Mouse (Mus musculus): ENCODE results near the gene Fuz.
"Not testable (repeated sequence)": the region's sequence is repeated elsewhere in the genome, so short reads cannot be mapped to it uniquely, and the experiment has no call there.

Fuz gene

DNA sequence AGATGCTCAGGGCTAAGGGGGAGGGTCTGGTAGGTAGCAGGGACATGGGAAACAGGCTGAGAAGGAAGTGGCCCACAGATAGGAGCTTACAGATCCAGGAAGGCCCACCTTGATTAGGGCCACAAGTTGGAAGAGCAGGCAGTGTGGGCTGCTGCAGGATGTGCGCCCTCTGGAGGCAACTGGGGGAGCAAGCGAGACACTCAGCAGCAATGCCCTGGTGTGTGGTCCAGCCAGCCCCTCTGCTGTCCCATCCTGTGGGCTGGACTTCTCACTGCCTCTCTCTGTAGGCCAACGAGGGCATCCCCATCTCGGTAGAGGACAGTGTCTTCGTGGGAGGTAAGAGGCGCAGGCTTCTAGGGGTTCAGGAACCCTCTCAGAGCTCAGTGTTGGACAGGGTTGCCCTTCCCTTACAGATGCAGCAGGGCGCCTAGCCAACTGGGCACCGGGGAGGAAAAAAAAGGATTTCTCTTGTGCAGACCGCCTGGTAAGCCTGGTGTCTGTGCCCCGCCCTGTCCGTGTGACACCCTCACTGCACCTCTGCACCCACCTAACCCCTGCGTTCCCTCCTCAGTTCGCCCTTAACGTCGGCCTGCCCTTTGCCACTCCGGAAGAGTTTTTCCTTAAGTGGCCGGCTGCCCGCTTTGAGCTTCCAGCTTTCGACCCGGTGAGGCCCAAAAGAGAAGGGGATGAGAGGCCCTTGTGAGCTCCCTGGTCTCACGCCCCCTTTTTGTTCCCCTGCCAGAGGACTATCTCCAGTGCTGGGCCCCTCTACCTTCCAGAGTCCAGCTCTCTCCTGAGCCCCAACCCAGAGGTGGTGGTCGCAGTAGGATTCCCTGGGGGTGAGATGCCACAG, 35.1 kb upstream of the Fuz start:
- peak; percentile 68 for DNase-seq (ENCODE audit: inconsistent ontology term)

DNA sequence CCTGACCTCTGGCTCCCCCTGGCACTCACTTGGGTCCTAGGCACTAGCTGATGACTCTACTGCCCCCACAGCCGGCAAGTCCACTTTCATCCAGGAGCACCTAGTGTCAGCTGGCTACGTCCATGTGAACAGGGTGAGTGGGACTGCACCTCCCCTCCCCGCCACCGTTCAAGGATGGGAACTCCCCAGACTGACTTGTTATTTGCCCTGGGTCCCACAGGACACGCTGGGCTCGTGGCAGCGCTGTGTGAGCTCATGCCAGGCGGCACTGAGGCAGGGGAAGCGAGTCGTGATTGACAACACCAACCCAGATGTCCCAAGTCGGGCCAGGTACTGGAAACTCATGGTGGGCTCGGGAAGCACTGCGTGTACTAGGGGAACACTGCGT, 34.5 kb upstream of the Fuz start:
- no peak for DNase-seq (ENCODE audit: inconsistent ontology term)

DNA sequence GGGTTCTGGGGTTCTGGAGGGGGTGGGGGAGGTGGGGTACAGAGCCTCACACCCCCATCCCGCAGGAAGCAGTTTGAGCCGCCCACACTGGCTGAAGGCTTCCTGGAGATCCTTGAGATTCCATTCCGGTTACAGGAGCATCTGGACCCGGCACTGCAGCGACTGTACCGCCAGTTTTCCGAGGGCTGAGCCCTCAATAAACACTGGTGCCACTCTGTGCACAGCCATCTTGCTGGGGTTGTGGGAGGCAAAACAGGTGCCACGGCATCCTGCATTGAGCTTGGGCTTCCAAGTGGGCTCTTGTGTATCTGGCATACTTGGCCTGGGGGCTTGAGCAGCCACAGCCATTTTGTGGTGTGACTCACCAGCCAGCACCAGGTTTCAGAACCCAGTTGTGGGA, 33.4 kb upstream of the Fuz start:
- DNase-seq (ENCODE audit: inconsistent ontology term): no peak

DNA sequence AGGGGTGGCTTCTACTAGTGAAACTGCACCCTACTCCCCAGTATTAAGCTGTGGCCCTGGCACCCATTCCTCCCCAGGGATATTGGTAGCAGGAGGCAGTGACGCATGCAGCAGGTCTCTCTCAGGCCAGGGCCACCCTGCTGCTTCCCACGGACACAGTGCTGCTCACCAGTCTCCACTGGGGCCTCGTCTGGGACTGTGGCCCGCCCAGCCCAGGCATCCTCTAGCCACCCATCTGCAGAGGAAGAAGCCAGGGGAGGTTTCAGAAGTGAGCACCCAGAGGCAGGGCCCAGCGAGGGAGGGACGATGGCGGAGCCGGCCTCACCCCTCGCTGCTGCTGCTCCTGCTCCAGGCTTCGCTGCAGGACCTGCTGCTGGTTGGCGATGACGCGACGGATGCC, 32.7 kb upstream of the Fuz start:
- no peak for DNase-seq (ENCODE audit: inconsistent ontology term)

DNA sequence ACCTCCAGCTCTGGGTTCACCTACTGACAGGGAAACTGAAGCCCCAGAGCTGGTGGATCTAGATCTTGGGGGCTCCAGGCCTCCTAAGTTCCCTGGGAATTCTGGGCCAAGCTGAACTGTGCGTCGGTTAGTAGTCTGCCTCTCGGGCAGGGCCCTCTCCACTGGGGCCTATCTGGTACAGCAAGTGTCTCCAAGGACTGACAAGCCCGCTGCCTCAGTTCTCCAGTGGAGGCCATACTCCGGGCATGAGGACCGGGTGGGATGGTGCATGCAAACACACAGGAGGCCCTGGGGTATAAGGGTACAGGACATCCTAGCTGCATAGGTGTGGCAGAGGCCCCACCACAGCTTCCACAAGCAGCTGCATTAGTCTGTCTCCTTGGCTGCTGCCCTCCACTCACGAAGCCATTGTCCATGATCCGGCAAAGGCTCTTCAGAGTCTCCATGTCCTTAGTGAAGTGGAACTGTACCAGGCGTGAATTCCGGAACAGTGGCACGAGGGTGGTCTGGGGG, 31.8 kb upstream of the Fuz start:
- DNase-seq (ENCODE audit: inconsistent ontology term): no peak

DNA sequence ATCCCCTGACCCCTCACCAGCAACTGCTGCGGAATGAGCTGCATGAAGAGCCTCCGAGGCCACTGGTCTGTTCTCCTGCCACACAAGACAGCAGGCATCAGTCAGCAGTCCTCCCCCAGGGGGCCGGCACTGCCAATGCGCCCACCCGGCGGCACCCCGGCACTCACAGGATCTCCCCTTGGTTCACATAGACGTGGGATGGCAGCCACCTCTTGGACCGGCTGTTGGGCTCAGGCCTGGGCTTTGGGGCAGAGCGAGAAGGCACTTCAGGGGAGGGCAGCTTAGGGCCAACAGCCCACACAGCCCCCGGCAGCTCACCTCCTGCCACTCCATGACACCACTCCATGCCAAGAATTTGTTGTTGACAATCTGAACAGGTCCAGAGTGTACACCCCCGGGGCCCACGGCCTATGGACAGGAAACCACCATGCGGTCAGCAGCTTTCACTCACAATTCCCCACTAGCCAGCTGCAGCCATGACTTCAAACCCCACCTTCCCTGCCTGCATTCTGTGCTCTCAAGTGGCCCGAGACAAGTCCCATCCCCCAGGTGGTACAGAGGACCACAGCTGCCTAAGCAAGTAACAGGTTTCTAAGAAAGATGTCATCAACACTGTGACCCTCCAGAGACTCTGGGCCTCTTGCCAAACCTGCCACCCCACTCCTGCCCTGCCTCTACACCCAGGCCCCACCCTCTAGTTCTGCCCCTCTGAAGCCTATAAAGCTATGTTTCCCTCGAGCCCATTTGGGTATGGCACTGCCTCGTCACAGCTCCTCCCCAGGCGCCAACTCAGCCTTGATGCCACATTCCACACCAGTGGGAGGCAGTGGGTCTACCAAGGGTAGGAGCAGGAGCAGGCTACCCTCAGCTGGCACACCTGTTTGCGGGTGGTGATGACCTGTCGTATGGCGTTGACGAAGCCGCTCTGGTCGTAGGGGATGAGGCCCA, 31.0 kb upstream of the Fuz start:
- DNase-seq (ENCODE audit: inconsistent ontology term): no peak

DNA sequence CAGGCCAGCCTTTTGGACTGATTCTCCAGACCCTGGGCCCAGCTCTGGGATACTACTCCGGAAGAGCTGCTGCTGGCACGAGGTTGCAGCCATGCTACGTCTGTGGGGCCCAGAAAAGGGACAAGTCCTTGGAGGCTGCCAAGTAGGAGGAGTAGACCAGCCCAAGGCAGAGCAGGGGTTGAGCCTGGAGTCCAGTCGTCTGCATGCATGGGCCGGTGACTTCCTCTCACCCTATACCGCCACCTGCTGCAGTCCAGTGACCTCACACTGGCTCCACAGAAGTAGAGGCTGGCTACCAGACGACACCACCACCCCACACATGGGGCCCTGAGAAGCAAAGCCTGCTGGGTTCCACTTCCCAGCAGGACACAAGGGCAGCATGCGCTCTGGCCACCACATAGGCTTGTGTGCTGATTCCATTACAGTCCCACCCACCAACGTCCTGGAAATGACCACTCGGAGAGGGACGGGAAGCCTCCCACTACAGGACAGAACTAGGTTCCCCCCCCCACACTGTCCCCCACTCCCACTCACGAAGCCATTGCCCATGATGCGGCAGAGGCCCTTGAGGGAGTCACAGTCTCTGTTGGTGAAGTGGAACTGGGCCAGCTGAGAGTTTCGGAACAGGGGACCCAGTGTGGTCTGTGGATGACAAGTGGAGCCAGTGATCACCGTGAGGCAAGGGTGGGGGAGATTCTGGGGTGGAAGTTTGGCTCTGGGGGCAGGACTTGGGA, 29.4 kb upstream of the Fuz start:
- DNase-seq (ENCODE audit: inconsistent ontology term): peak; percentile 82

DNA sequence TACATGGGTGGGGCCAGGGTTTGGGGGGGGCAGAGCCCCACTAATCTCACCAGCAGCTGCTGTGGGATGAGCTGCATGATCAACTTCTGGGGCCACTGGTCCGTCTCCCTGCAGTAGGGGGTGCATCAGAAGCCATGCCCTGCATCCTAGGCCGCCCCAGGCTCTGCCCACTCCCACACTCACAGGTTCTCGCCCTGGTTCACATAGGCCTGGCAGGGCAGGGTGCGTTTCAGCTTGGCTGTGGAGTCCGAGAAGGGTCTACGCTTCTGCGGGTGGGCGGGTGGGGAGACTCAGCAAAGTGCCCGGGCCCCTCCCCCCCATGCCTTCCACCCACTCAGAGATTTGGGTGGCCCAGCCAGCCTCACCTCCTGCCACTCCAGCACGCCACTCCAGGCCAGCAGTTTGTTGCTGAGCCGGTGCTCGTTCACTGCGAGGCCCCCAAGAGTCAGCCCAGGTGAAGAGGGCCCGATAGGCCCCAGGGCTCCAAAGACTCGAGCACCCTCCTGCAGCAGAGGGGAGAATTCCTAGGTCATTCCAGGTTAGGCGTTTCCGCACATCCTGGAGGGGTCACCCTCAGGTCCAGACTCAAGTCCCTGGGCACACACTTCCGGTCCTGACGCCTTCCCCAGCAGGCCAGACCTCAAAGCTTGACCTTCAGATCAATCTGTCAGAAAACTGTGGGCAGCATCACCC, 28.7 kb upstream of the Fuz start:
- no peak for DNase-seq (ENCODE audit: inconsistent ontology term)

DNA sequence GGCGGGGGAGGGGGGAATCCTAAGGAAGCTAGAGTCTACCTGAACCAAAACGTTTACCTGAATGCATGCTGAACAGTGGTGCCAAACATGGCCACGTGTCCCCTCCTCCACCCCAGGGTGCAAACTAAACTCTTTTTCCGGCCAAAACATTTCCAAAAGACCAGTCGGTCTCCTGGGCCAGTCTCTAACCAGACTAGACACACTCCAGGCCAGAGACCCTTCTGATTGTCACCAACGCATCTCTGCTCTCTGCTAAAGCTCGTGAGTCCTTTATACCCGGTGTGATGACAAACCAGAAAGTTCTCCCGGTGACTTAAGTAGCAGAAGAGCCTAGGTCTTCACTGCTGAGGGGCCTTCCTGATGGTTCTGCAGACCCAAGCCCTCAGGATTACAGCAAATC, 28.1 kb upstream of the Fuz start:
- DNase-seq (ENCODE audit: inconsistent ontology term): no peak

DNA sequence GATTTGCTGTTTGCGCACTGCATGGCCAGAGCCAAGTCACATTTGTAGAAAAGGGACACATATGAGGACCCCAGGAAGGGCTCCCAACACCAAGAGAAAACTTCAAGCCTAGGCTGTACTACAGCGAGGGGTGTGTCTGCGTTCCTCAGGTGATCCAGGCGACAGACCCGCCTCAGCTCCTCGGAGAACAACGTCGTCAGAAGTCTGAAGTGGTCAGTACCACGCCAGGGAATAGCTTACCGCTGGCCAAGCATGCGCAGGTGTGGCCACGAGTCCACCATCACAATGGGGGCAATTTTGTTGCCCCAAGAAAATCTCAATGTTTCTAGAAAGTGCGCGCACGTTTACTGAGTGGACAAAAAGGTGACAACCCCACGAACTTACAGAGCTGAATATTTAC, 27.4 kb upstream of the Fuz start:
- no peak for DNase-seq (ENCODE audit: inconsistent ontology term)

DNA sequence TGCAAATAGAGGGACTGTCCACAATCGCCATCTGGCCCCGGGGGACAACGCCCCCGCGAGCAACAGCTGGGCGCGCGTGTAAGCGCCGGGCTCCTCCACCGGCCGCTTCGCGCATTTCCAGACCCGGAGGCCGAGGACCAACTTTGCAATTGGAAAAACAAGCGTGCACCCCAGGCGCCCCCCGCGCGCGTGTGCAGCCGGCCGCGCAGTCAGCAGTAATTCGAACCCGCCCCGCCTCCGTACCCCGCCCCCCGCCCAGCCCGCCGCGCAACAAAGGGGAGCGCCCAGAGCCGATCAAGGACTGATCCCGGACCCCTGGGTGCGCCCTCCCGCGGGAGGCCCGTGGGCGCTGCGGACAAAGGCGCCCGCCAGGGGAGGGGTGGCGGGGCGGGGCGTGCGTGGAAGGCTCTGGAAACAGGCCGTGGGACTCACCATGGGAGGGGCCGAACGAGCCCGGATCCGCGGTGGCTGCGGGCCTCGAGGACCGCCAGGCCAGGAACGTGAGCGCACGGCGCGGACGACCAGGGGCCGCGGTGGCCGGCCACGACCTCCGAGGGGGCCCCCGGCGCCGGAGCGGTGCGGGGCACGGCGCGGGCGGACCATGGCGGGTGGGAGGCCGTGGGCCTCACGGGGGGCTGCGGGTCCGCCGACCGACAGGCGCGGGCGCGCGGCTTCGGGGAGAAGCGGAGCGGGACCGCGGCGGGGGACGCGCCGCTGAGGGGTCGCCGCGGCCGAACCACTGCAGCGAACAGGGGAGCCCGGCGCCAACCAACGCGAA, 26.8 kb upstream of the Fuz start:
- peak; percentile 79 for DNase-seq (ENCODE audit: inconsistent ontology term)

DNA sequence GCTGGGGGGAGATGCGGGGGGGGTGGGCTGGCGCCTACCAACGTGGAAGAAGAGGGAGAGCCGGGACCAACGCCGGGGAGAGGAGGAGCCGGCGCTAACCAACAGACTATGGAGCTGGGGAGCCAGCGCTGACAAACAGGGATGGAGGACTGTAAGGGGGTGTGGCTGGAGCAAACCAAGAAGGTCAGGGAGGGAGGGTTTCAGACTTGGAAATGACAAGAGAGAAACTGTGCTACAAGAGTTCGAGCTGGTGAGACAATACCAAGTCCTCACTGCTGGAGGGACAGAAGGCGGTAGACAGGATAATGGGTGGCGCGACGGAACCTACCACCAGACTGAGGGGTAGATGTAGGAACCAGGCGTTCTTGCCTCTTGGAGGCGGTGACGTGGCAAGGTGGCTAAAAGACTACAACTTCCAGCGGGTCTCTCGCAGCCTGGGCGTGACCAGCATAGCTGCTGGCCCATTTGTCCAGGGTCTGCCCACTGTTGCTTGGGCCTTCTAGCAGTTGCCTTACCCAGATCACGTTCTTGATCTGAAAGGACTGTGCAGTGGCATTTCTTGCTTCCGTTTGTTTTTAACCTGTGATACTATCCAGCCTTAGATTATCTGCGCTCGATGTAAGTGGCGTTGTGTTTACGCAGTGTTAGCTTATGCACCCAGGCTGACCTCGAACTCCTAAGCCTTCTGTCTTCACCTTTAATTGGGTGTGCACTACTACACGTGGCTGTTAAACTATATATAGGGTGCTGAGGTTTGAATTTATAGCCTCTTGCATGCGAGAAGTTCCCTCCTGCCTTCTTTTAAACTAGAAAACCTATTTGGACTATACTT, 26.0 kb upstream of the Fuz start, which contains the start of gene Ptov1:
Gene Ptov1, minus strand, starts transcription at position 92 of the 832 bp plus-strand sequence.
- peak; percentile 97 for DNase-seq (ENCODE audit: inconsistent ontology term)

DNA sequence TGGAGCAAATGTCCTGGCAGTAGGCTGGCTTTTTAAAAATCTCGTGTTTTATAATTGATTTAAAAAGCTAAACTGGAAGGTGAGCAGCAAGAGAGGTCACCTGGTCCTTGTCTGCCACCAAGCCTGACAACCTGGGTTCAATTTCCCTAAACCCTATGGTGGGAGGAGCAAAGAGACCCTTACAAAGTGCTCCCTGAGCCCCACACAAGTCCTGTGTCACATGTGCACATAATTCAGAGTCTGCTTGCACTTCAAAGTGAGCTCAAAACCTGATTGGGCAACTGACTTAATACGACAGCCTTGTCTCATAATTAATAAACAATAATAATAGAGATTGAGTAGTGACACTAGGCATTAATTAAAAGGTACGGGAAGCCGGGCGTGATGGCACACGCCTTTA, 25.3 kb upstream of the Fuz start:
- no peak for DNase-seq (ENCODE audit: inconsistent ontology term)

DNA sequence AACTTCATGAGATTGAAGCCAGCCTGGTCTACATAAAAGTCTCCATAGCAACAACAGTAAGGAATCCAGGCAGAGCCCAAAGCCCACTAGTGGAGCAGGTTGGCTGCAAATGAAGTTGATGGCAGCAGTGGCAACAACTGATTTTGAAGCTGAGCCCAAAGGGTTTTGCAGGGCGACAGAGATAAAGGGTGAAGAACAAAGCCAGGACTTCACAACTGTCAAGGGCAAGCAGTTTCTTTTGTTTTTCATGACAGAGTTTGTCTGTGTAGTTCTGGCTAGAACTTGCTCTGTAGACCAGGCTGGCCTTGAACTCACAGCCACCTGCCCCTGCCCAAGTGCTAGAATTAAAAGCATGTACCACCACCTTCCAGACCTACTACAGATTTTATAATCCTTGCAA, 24.7 kb upstream of the Fuz start:
- DNase-seq (ENCODE audit: inconsistent ontology term): no peak

DNA sequence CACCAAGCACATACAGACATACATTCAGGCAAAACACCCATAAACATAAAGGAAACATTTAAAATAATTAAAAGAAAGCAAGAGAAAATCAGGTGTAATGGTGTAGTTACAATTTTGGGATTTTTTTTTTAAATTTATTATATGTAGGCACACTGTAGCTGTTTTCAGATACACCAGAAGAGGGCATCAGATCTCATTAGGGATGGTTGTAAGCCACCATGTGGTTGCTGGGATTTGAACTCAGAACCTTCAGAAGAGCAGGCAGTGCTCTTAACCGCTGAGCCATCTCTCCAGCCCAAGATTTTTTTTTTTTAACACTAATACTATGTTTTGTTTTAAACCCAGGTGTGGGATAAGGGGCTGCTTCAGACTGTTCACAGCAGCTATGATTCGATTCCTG, 24.1 kb upstream of the Fuz start:
- not testable (repeated sequence) for DNase-seq (ENCODE audit: inconsistent ontology term)

DNA sequence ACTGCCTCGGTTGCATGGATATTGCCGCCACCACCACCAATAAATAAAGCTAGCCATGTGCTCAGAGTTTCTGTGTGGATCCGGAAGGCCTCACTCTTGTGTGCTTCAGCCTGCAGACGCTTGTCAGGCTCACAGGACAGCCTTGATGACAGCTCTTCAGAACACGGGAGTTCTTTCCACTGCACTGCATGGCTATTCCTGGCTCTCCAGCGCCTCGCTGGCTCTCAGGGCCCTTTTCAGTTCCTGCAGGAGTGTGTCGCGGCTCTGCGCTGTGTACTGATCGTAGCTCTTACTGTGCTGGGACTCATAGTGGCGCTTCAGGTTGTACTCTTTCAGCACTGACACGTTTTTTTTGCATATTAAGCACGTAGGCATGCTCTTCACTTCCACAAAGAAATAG, 18.0 kb upstream of the Fuz start:
- DNase-seq (ENCODE audit: inconsistent ontology term): no peak

DNA sequence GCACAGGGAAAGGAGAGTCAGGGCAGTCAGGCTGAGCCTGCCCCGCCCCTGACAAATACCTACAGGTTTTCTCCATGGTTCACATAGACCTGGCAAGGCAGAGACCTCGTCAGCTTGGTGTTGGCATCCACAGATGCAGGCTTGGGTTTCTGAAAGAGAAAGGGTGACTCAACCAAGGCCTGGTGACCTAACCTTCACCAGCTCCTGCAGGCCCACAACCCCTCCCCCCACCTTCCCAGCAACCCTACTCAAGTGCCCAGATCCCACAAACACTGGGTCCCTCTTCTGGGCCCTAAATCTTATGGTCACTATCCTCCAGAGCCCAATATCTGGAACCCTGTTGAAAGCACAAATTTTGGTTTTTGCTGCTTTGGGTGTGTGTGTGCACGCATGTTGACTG, 12.8 kb upstream of the Fuz start:
- DNase-seq (ENCODE audit: inconsistent ontology term): no peak

DNA sequence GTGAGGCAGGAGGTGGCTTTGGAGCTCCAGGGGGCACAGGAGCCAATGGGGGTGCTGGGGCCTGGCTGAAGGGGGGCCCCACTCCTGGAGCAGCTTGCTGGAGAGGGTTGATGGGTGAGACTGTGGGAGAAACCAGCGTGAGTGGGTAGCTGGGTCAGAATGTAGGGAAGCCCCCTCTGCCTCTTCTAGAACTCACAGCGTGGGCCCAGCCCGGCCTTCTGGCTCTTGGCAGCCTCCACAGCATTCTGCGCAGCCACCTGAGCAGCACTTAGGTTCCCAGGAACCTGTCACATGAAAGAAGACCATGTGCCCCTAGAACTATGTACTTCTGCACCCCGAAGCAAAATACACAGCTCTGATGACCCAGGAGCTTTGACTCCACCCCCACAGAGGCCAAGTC, 11.2 kb upstream of the Fuz start:
- no peak for DNase-seq (ENCODE audit: inconsistent ontology term)

DNA sequence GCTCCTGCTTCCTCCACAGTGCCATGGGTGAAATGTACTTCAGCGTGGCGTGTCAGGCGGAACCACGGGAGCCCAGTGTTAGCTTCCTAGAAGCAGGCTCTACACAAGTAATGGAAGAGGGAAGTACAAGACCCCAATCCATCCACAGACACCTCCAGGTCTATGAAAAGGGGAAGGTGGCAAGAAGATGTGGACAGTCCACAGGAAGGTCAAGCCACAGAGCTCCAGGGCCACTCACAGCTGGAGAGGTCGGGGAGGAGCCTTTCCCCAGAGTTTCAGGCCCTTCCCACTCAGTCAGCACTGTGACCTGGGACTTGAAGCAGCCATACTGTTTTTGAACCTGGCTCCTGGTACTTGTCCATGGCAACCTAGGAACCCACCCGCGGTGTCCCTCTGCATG, 8.9 kb upstream of the Fuz start:
- no peak for DNase-seq (ENCODE audit: inconsistent ontology term)

All from Muller cell, postnatal 12 days (primary cell).